Mouse (Mus musculus) cerebellum, adult 18-20 months (tissue): Measurements from ENCODE around the gene Ppip5k1.
"Not testable (repeated sequence)": the region's sequence is repeated elsewhere in the genome, so short reads cannot be mapped to it uniquely, and the experiment has no call there.

Experiments
- DNase-seq, 2 experiments: peaks; one replicate each; pipeline ENCODE4 v3.0.0; 2021

The Ppip5k1 gene

DNA sequence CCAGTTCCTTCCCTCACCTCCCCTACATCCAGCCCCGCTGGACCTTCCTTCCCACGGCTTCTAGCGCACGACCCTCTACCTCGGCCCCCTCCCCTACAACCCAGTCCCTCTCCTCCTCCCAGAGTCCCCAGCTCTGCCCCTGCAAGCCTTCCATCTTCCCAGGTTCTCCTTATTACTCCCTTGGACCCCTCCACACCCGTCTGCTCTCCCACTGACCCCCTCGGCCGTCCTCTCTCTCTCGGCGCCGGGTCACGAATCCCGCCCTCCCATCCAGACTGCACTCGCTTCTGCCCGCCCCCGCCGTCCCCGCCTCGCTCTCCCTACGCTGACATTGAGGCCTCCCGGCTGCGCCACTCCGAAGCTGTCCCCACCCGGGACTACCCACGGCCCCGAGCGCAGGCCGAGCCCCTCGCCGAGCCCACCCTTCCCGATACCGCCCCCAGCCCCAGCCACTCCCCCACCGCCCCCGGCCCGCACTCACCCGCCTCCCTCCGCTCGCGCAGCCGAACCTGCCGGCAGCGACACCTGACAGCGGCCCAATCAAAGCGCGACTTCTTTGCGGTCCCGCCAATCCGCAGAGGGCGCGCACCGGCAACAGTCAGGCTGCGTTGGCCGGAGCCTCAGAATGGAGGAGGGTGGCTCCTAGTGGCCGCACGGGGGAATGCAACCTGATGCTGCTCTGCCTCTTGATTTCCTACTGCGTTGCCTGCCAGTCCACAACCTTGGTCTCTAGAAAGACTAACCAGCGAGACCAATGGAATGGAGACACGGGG is at the start of gene Ppip5k1:
Gene Ppip5k1 (minus strand): TSS at position 577 of the 773 bp plus-strand sequence.
- DNase-seq: peak; percentile 99

DNA sequence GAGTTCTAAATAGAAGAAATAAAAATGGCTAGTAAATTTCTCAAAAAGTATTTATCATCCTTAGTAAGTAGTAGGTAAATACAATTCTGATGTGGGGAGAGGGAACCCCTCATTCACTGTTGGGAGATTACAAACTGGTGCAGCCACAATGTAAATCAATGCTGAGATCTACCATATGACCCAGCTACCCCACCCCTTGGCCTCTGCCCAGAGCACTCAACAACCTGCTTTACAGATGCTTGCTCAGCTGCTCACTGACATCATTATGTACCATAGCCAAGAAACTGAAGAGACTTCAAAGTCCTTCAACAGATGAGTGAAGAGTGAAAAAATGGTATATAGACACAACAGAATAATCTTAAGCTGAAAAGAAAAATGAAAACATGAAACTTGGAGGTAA is 48.1 kb upstream of the Ppip5k1 start:
- no peak for DNase-seq

DNA sequence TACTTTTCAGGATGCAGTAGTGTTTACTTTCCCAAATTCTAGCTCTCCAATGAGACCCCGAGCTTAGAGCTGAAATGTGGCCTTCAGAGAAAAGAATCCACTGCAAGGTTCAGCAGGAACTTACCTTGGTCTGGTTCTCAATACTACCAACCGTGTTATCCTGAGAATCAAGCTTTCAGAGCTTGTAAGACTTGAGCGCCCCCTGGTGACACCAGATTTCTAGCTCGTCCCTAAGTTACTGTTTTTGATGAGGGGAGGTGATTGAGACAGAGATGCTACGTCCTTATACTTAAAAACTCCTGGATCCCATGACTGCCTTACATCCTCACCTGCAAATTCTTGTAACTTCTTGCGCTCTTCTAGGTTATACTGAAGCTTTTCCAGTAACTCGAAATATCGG is 41.4 kb upstream of the Ppip5k1 start:
- DNase-seq: peak; percentile 91 to 92

DNA sequence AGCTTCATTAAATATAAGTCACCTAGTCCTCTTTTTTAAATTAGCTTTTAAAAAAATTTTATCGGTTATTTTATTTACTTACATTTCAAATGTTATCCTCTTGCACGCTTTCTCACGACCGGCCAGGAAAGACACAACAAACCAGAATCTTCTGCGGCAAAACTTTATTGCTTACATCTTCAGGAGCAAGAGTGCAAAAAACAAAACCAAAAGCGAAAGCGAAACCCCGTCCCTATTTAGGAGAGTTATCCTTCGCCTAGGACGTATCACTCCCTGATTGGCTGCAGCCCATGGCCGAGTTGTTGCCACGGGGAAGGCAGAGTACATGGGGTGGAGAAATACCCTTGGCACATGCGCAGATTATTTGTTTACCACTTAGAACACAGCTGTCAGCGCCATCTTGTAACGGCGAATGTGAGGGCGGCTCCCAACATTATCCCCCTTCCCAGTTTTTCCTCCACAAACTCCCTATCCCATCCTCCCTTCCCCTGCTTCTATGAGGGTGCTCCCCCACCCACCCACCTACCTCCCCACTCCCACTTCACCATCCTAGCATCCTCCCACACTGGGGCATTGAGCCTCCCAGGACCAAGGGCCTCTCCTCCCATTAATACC is 31.9 kb upstream of the Ppip5k1 start, which contains the start of gene Strc:
Gene Strc (minus strand): TSS at position 208 of the 615 bp plus-strand sequence.
- DNase-seq: not testable (repeated sequence)

DNA sequence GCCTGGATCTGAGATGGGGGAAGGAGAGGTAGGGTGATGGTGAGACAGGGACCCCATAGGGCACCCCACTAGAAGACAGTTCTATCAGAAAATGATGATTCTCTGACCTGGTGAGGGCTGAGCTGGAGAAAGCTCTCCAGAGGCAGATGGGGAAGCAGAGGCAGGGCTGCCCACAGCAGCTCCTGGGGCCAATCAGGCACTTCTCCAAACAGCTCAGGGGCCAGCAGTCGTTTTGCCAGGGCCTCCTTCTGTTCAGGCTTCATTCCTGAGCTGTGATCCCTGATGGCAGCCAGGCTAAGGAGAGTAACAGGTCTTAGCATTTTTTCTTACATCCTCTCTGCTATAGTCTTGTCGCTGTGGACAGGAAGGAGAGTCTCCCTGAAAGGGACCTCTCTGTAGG is 19.6 kb upstream of the Ppip5k1 start:
- no peak for DNase-seq

DNA sequence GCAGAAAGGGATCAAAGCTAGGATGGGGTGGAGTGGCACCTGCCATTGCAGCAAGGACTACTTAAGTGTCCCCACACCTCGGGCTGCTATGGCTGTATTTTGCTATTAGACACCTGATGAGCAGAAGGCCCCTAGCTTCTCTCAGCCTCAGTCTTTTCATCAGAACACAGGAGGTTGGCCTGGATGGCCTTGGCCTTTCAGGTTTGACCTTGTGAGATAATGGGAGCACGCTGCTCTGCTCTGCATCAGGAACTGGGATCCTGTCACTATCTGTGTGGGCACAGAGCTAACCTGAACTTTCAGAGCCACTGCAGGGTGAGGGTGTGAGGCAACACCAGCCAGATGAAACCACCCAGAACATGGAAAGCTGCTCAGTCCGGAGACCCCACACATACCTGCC is 17.1 kb upstream of the Ppip5k1 start:
- no peak for DNase-seq

DNA sequence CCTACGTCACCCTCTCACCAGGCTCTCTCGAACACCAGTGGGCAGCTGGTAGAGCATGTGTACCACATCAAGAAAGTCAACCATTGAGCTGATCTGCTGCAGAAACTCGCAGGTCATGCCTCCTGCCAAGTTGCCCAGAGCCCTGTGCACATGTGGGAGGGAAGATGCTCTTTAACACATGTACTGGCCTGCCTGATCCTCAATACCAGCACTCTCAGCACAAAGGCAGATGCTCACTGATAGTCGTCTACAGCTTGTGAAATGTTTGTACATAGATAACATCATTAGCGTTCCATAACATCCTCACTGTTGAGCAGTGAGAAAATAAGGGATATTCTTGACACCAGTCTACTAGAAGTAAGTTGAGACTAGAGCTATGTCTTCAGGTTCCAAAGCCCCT is 15.7 kb upstream of the Ppip5k1 start:
- DNase-seq: no peak

DNA sequence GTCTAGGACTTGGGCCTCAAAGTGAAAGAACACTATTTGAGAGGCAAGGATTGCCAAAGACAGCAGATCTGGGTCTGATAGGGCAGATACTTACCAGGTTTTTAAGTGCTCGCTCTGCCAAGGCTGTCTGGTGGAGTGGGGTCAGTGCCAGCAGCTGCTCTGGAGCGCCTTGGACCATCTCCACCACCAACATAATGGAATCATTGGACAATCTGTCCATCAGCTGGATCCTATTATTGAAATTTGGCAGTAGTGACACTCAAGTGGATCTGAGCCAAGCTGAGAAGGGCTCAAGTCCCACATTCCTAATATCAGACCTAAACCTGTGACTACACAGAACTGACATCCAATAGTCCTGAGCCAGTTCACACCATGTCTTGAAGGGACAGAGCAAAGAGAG is 13.6 kb upstream of the Ppip5k1 start:
- peak; percentile 44 to 45 for DNase-seq

DNA sequence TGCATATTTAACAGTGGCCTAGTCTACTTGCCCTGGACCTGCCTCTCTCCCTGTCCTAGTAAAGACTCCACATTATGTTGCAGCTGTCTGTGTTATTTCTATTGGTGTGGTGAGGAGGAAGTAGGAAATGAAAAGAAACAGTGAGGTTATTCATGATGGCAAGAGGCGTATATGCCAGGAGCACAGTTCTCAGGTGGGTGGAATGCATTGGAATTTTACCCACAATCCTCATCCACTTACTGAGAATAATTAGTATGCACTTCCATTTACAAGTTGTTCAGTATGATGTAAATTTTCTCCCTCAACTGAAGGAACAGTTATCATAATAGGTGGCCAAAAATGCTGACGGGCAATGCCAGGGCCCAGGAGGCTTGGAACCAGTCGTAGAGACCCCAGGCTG is 8.5 kb upstream of the Ppip5k1 start:
- DNase-seq: no peak

DNA sequence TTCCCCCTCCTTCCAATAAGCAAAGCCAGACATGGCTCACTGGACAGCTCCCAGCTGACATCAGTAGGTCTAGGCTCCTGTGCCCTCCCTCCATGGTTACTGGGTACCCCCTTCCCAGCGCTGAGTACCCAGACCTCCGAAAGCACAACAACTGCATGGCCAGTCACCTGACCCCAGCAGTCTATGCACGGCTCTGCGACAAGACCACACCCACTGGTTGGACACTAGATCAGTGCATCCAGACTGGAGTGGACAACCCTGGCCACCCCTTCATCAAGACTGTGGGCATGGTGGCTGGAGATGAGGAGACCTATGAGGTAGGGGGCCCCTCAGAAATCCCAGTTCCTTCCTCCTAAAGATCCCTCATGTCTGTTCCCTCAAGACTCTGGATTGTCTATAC is 4.3 kb upstream of the Ppip5k1 start:
- peak; percentile 34 to 43 for DNase-seq

DNA sequence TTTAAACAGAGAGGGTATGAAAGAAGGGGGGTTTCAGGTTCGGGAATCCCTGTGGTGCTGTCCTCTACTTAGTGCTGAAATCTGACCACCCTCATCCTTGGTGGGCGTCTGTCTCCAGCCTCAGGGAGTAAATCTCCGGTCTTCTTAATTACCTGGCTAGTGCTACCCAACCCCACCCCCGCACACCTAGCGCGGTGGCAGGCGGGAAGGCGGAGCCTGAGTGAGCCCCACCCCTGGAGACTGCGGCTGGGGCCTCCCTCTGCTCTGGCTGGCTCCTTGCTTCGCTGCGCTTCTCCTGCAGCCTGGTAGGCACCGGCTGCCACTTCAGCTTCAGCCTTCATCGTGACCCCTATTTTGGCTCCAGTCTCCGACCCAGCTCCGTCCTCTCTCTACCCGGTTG is 3.2 kb upstream of the Ppip5k1 start:
- DNase-seq: peak; percentile 94 to 96

DNA sequence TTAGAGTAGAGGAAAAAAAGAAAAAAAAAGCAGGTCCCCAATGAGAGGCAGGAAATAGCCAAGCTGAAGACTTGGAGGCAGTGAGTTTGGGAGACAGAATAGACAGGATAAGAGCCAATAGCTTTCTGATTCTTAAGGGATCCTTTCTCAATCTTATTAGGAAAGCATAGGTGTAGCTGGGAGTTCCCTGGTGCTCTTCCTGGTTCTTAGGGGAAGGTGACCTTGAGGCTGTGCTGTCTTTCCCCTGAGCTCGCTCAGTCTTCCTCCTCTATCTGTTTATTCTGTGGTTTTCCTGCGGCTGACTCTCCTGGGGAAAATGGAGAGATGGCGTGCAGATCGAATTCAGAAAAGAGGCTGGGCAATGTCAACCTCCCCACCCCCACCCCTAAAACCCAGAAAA is 2.8 kb upstream of the Ppip5k1 start:
- no peak for DNase-seq

DNA sequence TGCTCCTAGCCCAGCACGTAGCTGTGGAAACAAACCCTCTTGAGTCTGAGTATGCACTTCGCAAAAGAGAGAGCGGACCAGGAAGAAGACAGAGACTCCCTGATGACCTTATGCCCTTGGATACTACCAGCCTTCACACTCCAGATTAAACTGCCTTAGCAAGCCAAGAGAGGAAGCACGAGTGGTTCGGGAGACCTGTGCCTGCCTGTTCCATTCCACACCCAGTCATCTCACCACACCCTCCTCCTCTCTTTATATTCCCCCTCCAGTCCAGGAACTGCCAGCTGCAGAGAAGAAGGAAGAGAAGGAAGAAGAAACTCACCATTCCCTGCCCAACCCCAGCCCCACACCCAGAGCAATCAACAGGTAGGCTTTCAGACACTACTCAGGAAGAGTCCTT is 2.3 kb upstream of the Ppip5k1 start, which contains the start of gene Ckmt1:
Gene Ckmt1 (plus strand): TSS at position 221 of the 400 bp plus-strand sequence.
- DNase-seq: peak in 1 of 2 experiments; percentile 15

DNA sequence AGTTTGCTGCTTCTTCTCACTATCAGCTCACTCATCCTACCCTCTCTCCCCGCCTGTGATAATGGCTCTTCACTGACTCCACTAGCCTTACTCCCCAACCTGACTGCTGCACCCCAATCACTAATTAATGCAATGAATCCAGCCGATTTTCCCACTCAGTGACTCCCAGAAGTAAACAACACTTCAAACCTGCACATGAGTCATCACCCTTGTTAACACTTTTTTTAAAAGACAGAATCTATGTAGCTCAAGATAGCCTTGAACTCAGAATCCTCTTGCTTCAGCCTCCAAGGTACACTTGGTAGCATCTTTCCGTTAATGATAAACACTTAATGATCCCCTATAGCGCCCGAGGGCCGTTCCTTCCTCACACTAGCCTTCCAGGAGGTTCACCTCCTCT is 818 bp downstream of the Ppip5k1 start:
- peak in 1 of 2 experiments; percentile 10 for DNase-seq

DNA sequence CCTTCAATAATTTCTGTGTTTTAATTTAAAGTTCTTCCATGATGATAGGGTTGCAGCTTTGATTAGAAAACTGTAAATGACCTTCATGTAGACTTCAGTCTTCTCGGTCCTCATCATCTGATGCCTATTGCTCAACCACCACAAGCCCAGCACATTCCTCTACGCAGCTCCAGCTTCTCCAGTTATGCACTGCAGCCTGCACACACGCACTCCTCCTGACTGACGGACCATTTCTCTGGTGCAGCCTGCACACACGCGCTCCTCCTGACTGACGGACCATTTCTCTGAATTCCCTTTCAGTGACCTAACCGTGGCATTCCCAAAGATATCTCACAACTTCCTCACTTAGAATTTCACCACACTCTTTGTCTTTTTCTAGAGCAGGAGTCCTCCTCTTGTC is 2.0 kb downstream of the Ppip5k1 start:
- no peak for DNase-seq

DNA sequence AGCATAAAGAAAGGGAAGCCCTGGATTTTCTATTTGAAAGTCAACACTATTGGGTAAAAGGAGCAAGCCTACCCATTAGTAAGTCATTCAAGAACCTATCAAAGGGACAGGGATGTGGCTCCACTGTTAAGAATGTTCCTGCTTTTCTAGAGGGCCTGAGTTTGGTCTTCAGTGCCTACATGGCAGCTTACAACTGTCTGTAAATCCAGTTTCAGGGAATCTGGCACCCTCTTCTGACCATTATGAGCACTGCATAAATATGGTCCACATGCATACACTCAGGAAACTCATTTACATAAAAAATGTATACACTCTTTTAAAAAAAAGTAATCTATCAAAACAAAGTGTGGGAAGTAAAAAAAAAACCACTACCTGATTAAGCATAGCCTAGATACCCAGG is 16.1 kb downstream of the Ppip5k1 start:
- DNase-seq: no peak

DNA sequence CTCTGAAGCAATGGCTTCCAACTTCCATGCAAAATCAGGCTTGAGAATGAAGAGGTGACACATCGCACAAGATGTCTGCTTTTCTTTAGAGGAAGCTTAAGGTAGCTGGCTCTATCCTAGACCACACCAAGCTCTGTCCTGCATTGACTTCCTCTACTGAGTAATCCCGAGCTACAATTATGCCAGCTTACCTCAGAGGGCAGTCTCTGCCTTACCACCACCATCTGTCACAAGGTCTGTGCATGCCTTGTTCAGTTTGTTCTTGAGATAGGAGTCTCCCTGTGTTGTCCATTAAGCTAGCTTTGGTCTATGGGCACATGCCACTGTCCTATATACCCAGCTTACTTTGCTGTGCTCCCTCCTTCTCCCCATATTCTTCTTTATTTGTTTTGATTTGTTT is 25.7 kb downstream of the Ppip5k1 start:
- peak; percentile 65 to 82 for DNase-seq

DNA sequence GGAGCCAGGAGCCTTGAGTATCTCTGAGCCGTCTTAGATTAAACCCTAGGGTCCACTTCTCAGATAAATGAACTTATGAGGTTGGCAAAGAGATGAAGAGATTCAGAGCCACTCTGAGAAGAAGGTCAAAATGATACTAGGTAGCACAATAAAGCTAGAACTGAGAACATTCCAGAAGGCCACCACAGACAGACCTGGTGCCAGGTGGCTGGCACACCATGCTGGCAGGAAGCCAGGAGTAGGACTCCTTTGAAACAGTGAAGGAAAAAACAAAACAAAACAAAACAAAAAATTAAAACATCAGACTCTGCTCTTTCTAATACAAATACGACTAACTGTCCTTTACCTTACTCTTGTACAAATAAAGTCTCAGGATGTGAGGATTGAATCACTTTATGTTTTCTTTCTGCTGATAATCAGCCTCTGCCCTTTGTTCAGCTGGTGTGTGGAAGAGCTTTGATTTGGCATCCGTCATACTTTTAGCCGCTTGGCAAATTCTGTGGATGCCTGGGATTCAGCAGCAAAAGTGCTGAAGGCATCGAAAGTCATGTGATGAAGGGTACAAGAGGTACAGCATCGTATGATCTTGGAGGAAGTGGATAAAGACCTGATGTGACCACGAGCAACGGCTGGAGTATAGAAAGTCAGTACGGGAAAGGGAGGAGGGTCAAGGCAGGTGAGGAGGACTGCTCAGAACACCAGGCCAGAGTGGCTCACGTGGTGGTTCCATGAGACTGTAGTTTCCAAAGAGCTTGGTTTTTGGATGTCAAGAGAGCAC is 31.3 kb downstream of the Ppip5k1 start:
- DNase-seq: peak; percentile 80 to 87

DNA sequence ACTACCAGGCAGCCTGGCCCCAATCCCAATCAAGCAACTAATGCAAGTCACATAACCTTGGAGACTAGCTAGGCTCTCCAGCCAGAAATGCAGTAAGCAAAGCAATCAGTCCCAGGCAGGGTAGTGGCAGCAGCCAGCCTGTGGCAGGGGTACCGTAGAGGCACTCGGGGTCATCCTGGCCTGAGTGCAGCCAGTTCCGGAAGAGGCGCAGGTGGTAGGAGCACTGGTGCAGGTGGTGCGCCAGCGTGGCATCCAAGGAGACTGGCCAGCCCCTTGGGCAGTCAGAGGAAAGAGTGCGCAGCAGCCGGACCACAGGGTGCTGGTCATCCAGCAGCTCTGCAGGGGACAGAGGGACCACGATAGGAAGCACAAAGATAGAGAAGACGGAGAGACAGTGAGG is 32.2 kb downstream of the Ppip5k1 start:
- DNase-seq: peak; percentile 84 to 86

DNA sequence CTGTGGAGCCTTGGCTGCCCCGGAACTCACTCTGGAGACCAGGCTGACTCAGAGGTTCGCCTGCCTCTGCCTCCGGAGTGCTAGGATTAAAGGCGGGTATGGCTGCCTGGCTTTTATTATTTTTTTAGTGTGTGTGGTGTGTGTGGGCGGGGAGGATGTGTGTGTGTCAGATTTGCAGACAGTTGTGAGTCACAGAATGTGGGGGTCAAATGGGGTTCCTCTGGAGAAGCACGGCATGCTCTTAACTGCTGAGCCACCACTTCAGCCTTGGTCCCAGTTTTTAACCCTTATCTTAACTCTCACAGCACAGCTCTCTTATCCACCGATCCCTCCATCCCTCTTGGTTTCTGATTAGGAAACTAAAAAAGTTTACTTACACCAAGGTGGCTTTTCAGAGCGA is 38.9 kb downstream of the Ppip5k1 start:
- no peak for DNase-seq

DNA sequence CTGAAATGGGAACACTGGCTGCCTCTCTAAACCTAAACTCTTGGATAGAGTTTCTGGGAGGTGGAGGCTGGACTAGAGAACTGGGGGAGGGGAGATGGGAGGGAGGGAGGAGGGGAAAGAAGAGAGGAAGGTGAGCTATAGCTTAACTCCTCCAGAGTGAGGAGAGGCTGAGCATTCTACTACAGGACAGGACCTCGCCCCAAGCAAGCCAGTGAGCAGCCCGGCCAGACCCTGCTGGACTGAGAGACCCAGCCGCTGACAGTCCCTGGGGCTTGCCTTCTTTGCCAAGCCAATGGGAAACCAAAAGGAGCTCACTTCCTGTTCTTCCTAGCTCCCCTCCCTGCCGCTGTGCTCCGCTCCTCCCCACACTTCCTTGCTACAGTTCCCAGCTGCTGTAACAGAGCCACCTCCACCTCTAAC is 46.2 kb downstream of the Ppip5k1 start:
- peak in 1 of 2 experiments; percentile 16 for DNase-seq

DNA sequence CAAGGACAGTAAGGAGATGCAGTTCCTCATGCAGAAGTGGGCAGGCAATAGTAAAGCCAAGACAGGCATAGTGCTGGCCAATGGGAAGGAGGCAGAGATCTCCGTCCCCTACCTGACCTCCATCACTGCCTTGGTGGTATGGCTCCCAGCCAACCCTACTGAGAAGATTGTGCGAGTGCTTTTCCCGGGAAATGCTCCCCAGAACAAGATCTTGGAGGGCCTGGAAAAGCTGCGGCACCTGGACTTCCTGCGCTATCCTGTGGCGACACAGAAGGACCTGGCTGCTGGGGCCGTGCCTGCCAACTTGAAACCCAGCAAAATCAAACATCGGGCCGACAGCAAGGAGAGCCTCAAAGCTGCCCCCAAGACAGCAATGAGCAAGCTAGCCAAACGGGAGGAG is 55.2 kb downstream of the Ppip5k1 start:
- DNase-seq: peak; percentile 66 to 70

DNA sequence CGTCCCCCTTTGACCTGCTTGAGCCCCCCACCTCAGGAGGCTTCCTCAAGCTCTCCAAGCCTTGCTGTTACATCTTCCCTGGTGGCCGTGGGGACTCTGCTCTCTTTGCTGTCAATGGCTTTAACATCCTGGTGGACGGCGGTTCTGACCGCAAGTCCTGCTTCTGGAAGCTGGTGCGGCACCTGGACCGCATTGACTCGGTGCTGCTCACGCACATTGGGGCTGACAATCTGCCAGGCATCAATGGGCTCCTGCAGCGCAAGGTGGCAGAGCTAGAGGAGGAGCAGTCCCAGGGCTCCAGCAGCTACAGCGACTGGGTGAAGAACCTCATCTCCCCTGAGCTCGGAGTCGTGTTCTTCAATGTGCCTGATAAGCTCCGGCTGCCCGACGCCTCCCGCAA is 55.7 kb downstream of the Ppip5k1 start:
- peak; percentile 52 to 60 for DNase-seq

DNA sequence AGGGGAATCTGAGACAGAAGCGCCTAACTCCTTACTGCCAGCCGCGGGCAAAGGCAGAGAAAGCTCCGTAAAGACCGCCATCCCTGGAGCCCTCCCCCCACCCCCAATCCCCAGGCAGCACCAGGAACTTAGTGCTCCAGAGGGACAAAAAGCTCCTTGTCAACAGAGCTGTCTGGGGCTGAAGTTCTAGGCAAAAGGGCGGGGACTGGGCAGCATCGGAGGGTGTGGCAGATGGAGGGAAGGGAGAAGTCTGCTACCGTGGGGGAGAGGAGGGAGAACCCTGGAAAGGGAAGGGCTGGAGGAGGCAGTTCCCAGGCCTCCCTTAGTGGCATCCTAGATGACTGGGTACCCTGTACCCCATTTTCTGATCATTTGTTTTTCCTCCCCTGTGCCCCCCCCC is 57.1 kb downstream of the Ppip5k1 start:
- peak; percentile 50 to 75 for DNase-seq
